Mouse (Mus musculus) layer of hippocampus, postnatal 25 days (tissue): ENCODE measurements around the gene Ankrd9. TPM values are rescaled to one million over a fixed set of nuclear protein-coding genes. Genes with fewer than 3 reads are reported as not detected.
A peak's percentile ranks its signal among the peaks of the same experiment; 100 is the strongest.

Experiments used
- DNase-seq, 2 experiments: peaks; one replicate each; pipeline ENCODE4 v3.0.0; 2022; ENCODE audit warnings: mixed read lengths in 2 of 2, low spot score in 1 of 2; ENCODE audit errors: extremely low spot score in 1 of 2
- total RNA-seq, 2 experiments: library from RNA; stranded (reverse); gene quantifications; 2 replicates each; pipeline ENCODE4 v1.2.3; 2021

The Ankrd9 gene
- total RNA-seq, 2 experiments from 2014 or later: 11.2 to 12.1 TPM

DNA sequence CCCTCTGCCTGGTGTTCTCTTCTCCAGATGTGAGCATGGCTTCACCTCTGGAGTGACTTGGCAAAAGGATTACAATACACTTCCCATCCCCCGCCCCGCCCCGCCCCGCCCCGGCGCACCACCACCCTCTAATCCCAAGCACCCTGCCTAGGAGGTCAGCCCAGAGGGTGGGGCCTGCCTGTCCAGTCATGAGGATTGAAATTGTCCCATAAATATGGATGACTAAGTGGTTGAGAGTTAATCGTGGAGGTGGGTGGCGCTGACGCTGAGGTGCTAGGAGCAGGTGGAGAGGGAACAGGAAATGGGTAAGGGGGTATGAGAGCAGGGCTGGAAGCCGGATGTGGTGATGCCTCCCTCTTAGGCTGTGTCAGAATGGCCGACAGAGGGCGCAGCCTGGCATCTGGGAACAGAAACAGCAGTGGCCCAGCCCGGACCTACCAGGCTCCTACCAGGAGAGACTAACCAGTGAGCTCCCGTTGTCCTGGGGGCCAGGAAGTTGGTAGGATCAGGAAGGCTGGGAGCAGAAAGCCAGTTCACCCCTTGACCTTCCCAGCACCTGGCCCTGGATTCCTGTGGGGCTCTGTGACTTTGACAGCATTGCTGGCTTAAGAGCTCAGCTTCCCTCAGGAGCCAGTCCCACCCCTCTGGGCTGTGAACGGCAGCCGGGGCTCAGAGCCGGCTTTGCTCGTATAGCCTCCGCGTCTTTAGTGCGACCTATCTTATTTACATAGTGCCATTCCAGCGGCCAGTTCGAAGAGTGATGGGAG lies 12.7 kb upstream of the Ankrd9 start:
- DNase-seq: peak; percentile 29 to 55

DNA sequence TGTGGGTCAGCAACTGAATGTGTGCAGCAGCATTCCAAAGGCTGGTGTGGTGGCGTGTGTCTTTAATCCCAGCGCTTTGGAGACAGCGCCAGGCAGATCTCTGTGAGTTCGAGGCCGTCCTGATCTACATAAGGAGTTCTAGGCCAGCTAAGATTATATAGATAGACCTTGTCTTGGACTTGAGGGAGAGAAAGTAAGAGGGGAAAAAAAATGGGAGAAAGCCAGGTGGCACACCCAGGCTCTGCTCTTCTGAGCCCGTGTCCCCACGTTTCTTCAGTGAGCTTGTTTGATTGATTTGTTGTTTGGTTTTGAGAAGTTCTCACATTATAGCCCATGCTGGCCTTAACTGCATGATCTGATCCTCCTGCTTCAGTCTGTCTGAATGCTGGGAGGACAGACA lies 11.7 kb upstream of the Ankrd9 start:
- DNase-seq: no peak

DNA sequence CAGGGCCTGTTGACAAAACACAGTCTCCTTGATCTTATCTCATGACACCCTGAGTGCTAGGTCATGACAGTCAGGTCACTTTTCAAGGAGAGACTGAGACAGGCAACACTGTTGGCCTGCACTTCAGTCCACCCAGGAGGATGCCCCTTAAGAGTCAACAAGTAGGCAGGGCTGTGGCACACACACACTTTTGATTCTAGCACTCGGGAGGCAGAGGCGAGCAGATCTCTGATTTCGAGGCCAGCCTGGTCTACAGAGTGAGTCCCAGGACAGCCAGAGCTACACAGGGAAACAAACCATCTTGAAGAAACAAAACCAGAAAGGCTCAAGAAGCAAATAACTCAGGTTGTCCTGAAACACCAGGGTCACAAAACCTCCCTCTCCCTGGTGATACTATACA lies 10.6 kb upstream of the Ankrd9 start:
- DNase-seq: no peak

DNA sequence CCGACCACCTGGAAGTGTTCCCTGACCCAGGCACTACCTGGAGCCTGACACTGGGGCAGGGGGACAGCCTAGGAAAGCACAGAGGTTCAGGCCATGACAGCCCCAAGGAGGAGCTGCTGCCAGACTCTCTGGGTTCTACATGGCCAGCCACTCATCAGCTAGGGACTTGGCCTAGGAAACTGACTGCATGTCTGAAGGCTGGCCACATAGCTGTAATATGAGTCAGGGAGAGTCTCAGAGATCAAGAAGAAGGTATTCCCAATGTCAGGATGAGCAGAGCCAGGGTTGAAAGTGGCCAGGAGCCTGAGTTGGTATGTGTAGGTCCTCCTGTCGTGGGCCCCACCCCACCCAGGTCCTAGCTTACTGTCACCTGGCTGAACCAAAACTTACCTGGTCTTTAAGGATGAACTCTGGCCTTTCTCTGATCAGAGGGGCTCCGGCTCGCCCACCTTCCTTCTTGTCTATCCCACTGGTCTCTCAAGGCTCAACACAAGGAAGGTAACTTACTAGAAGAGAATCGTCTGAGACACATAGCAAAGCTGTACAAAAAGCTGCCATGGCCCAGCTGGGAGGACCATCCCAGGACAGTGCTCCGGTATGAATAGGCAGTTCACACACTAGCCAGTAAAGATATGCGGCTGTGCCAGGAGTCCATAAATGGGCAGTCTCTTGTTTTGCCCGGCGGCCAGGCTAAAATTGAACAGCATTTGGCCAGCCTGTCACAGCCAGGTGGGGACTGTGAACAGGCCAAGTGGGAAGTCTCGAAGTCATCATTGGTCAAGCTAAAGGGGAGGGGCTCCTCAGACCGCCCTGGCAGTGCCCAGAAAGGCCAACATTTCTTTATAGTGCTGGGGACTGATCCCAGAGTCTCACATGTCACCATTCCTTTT lies 7.9 kb upstream of the Ankrd9 start:
- DNase-seq: no peak

GRCm38 (mm10) chr12:110985141-110985540 lies 6.3 kb upstream of the Ankrd9 start:
- DNase-seq: no peak

- no peak for DNase-seq
These were observed 5.8 kb upstream of the Ankrd9 start for GRCm38 (mm10) chr12:110984598-110984997.

GRCm38 (mm10) chr12:110983714-110984113 lies 4.9 kb upstream of the Ankrd9 start:
- no peak for DNase-seq

DNA sequence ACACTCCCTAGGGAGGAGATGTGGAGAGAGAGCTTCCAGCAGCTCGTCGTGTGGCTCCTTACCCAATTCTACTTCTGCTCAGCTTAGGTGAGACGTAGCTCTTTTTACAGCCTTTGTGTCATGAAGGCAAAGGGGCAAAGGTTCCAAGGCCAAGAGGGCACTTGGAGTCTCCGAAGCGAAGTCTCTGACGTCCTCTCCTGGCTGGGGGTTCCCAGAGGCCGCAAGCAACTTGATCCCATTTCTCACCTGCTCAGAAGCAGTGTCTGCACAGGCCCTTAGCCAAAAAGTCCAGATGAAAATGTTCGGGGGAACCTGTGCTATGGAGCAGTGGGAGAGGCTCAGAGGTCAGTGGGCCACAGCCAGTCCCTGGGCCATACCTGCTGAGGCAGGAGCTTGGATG lies 4.2 kb upstream of the Ankrd9 start:
- DNase-seq: no peak

DNA sequence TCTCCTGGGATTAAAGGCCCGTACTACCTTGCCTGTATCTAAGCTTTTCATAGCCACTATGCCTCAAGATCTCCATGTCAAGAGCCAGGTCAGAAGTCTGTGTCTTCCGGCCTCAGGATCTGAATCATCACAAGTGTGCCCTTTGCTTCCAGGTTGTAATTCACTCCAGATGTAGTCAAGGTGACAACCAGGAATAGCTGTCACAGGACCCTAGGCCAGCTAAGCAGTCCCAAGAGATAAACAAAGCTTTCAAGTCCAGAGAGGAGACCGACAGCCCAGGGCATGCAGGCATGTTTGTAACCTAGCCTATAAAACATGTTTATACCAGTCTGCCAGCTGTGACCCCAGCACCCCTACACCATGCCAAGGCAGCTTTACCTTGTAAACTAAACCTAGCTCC lies 2.9 kb upstream of the Ankrd9 start:
- no peak for DNase-seq

- no peak for DNase-seq
These were observed 968 bp upstream of the Ankrd9 start for GRCm38 (mm10) chr12:110979808-110980207.

DNA sequence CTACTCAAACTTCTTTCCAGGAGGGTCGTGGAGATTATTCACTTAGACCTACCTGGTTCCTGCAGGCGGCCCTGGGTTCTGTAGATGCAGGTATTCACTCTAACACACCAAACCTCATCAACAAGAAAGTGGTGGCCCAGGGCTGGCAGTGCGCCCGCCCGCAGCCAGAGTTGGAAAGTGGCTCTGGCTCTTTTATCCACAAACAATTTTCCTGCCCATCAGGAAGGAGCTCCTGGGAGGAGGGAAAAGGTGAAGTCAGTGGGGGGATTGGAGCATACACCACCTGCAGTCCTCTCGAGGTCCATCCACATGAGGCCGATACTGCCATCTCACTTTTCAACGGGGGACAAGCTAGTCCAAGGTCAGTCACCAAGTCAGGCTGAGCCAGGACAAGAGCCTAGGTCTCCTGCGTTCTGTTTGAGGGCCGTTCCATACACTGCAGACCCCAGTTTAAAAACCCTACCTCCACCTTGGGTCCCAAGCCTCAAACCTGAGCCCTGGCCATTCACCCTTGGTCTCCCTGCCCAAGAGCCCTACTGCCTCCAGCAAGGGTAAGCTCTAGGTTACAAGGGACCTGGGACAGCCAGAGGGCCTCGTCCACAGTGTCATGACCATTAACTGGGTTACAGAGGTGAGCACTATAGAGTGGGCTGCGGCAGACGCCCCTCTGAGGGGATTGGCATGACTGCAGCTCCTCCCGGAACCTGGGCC lies 789 bp downstream of the Ankrd9 start:
- peak in 1 of 2 experiments; percentile 17 for DNase-seq

GRCm38 (mm10) chr12:110977345-110977733 lies 1.5 kb downstream of the Ankrd9 start:
- DNase-seq: no peak

GRCm38 (mm10) chr12:110976589-110977344 lies 2.1 kb downstream of the Ankrd9 start:
- DNase-seq: no peak

- DNase-seq: no peak
These were observed 2.9 kb downstream of the Ankrd9 start for GRCm38 (mm10) chr12:110975838-110976468.

DNA sequence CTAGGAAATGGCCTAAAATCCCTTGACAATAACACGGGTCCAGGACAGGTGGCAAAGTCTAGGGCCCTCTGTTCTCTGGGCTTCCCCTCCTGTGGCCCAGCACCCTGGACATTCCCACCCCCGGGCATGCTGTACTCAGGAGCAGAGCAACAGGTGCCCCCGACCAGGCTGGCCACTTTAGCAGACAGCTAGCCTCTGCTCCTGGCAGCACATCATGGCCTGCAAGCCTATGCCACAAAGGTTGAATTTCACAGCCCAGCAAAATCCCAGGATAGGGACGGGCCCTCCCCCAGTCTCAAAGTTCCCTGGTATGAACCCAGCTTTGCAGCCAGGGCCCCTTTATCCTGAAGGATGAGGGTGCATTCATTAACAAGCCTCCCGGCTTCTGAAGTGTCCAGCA lies 3.5 kb downstream of the Ankrd9 start:
- no peak for DNase-seq

DNA sequence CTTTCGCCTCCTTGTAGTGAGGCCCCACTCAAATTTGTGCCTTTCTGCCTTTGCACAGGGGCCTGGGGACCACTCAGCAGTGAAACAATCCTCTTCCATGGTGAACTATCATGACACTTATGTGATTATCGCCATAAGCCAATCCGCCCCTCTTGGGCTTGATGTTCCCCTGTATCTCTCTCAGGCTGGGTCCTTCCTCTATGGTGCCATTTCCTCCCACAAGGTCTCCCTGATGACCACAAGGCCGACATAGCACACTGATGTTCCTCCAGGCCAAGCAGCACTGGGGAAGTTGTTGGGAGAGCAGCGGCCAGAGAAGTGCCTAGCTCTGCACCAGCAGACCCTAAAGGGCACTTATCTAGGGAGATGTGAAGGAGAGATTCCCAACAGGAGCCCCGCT lies 4.1 kb downstream of the Ankrd9 start:
- DNase-seq: no peak

GRCm38 (mm10) chr12:110974295-110974694 lies 4.5 kb downstream of the Ankrd9 start:
- no peak for DNase-seq

GRCm38 (mm10) chr12:110973829-110974228 lies 5.0 kb downstream of the Ankrd9 start:
- DNase-seq: no peak

- no peak for DNase-seq
These were observed 6.9 kb downstream of the Ankrd9 start for GRCm38 (mm10) chr12:110971972-110972371.

DNA sequence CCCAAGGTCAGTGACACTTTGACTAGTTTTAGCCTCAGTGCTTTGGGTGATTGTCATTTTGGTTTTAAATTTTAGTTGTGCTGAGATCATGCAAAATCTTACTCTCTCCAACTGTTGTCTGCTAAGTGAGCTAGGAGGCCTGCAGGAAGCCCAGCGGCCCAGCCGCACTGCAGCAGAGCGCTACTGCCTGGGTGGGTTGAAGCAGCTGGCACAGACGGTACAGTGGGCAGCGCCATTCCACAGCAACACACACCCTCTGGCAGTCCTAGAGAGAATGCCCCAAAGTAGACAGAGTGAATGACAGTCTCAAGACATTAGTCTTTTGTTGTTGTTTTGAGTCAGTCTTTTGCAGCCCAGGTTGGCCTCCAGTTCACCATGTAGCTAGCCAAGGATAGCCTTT lies 8.4 kb downstream of the Ankrd9 start:
- DNase-seq: no peak
